Mouse (Mus musculus): ENCODE data around the gene Gm10271.

- TF ChIP-seq CTCF (IDR thresholded peaks at IDR 0.05) (no peak), EP300 (IDR thresholded peaks at IDR 0.05) (no peak)
These were observed at the start of gene Gm10271 for GRCm38 (mm10) chr10:116972509-116972908.

All from lung, postnatal 0 days (tissue).